Mouse (Mus musculus) kidney, postnatal 14 days (tissue): ENCODE data around the gene Nme9.

Source experiments
- DNase-seq: peaks from one replicate; pipeline ENCODE4 v3.0.0; 2022; ENCODE audit warnings: mixed read lengths

The Nme9 gene

DNA sequence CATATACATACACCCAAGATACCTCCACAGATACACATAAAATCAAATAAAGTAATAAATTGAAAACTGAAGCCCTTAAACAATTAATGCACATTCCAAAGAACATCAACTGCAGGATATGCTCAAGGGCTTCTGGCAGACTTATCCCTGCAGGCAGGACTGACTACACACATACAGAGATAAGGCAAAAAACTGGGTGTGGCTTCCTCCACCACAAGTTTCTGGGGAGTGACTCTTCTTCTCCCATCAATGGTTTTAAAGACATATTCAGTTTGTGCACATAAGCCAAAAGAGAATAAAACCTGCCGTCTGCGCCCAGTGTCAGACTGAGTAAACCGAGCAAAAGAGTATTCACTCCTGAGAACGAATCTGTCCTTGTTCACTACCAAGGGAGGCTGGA is 33.9 kb downstream of the Nme9 start:
- no peak for DNase-seq

DNA sequence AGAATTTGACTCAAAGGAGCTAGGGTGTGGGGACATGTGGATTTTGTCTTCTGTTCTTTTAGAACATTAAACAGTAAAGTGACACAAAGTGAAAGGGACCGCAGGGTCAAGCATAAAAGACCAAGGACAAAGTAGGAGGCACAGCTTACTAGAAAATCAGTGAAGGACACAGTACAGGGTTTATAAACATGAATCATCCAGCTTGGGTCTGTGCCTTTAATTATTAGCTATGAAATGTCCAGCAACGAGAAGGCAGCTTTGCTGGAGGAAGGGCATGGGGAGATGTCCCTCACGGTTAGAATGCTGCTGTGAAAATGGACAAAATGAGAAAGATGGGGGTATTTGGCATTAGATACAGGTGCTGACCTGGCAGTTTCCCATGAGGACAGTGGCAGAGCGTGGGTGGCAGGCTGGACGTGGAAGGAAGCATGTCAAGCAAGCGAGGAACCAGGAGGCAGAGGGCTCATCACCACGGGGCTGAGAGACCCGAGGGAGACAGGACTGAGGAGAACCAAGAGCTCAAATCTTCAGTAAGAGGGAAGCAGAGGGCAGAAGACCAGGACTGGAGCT is 35.9 kb downstream of the Nme9 start:
- DNase-seq: no peak

DNA sequence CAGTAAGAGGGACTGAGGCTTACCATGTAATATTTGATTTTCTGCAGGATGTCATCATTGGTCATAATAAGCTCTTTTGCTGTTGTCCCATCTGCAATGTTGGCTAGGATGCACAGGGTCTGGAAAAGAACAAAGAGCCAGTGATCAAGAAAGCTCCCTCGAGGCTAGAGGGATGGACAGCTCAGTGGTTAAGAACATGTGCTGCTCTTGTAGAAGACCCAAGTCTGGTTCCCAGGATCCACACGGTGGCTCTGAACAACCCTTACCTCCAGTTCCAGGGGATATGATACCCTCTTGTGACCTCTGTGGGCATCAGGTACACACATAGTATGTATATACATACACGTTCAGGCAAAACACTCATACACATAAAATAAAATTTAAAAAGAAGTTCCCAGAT is 36.6 kb downstream of the Nme9 start:
- DNase-seq: no peak

DNA sequence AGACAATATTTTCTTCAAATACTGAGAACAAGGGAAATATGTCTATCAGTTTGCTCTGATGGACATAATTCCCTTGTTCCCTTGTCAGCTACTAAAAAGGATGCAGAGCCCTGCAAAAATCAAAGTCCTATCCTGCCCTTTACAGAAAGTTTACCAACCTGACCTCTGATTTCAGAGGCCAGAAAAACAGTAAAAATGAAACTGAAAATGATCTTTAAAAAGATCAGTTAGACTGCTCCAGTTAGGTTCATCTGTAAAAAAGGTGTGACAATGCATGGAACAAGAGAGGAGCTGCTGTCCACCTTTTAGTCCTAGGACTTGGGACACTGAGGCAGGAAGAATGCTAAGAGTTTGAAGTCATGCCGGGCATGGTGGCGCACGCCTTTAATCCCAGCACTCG is 39.8 kb downstream of the Nme9 start:
- no peak for DNase-seq

DNA sequence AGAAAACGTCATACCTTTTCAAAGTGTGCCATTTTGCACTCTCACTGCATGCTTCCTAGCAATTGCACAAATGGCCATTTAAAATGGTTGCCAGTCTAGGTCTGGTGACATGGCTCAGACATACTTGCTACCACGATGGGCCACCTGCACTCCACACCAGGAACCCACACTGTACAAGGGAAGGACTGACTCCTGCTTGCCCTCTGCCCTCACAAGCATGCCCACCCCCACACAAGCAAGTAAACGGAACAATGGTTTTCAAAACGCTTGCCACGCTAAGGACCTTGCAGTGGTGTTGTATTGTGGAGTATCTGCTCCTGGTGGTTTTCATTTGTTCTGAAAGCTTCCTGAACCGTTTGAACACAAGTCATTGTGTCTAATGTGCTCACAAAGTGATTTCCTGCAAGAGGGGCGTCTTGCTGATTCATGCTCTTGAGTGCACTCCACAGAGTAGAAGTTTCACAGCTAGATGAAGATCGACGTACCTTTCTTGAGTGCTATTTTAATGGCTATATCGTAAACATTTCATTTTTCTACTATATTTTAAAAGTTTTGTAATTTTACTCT is 41.4 kb downstream of the Nme9 start:
- DNase-seq: no peak

DNA sequence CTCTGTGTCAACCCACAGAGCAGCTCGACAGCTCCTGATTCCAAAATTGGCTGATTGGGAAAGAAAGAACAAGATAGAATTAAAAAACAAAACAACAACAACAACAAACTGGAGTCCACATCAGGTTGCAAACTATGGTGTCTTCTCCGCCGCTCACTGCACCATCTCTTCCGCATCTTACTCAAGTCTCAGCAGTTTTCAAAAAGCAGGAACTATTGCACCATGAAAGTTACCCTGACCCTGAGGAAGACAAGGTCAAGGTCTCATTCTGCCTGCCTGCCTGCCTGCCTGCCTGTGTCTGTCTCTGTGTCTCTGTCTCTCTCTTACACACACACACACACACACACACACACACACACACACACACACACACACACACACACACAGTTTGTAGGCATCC is 48.1 kb downstream of the Nme9 start:
- DNase-seq: no peak

DNA sequence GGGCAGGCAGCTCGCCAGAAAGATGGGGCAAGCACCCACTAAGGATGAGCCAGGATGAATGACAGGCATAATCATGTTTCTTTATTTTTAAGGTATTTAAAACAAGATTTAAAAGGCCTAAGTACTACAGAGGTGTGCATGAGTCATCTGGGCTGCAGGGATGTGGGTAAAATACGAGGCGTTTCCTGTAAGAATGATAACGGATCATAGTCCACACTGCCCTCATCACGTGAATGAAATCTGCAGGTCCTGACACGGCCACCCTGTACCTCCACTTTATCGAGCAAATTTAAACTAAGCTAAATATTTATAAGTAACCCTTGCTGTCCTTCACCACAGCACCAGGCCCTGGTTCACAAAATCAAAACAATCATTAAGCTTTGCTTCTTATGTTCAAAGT is 54.6 kb downstream of the Nme9 start:
- DNase-seq: no peak
